Mouse (Mus musculus) CH12.LX (cell line): ENCODE results near the gene Fggy.

Experiments
- CTCF ChIP-seq, 2 experiments: IDR thresholded peaks in 1 of 2; conservative IDR thresholded peaks in 1 of 2; 2 replicates each; pipeline ENCODE4 v1.5.1; 2011 to 2012; ENCODE audit warnings: low read depth in 2 of 2, low read length in 2 of 2, improper control_type of control experiment in 1 of 2, inconsistent platforms in 1 of 2, mild to moderate bottlenecking in 1 of 2, moderate library complexity in 1 of 2
- E2F4 ChIP-seq: IDR thresholded peaks from 2 replicates; pipeline ENCODE4 v1.6.1; 2011; ENCODE audit warnings: low read depth, low read length, improper control_type of control experiment; ENCODE audit not compliant: insufficient replicate concordance
- EP300 ChIP-seq: IDR thresholded peaks from 2 replicates; pipeline ENCODE4 v1.6.1; 2011; ENCODE audit warnings: low read length, improper control_type of control experiment
- IRF4 ChIP-seq: IDR thresholded peaks from 2 replicates; pipeline ENCODE4 v1.6.1; 2014; ENCODE audit warnings: low read depth, mild to moderate bottlenecking, inconsistent platforms, low read length, improper control_type of control experiment
- MAZ ChIP-seq: IDR thresholded peaks from 2 replicates; pipeline ENCODE4 v1.6.1; 2012; ENCODE audit warnings: low read depth, mild to moderate bottlenecking, inconsistent platforms, low read length, improper control_type of control experiment, moderate library complexity
- MEF2A ChIP-seq: IDR thresholded peaks from 2 replicates; pipeline ENCODE4 v1.6.1; 2014; ENCODE audit warnings: low read depth, mild to moderate bottlenecking, inconsistent platforms, low read length, improper control_type of control experiment, borderline replicate concordance
- MYC ChIP-seq: IDR thresholded peaks from 2 replicates; pipeline ENCODE4 v1.6.1; 2011; ENCODE audit warnings: low read depth, mild to moderate bottlenecking, improper control_type of control experiment, low read length
- NELFE ChIP-seq: IDR thresholded peaks from 2 replicates; pipeline ENCODE4 v1.6.1; 2011; ENCODE audit warnings: low read depth, low read length, improper control_type of control experiment
- SIN3A ChIP-seq: IDR thresholded peaks from 2 replicates; pipeline ENCODE4 v1.6.1; 2012; ENCODE audit warnings: low read length, improper control_type of control experiment, inconsistent platforms
- SMC3 ChIP-seq: IDR thresholded peaks from 2 replicates; pipeline ENCODE4 v1.6.1; 2011; ENCODE audit warnings: low read depth, low read length, improper control_type of control experiment
- USF2 ChIP-seq: conservative IDR thresholded peaks from 2 replicates; pipeline ENCODE4 v1.6.1; 2011; ENCODE audit warnings: low read depth, low read length, improper control_type of control experiment

- TF ChIP-seq NELFE (no peak), E2F4 (no peak), CTCF (conservative IDR thresholded peaks at IDR 0.05 in 1 of 2, IDR thresholded peaks at IDR 0.05 in 1 of 2; ENCODE audit: low read depth in 2 of 2, low read length in 2 of 2) (no peak), MEF2A (no peak), SIN3A (no peak), EP300 (no peak), IRF4 (no peak), USF2 (no peak), SMC3 (no peak), MAZ (no peak), MYC (no peak)
These were observed 44.5 kb downstream of the Fggy start for GRCm38 (mm10) chr4:95601776-95602175.
